Mouse (Mus musculus) CH12.LX (cell line): ENCODE measurements at regions not wholly inside any gene's neighbourhood (a gene's known extent, or its start where the extent isn't known, plus 50 kb on each side); places are given as distances from the start of the nearest gene placed in this dataset.

Experiments used
- DNase-seq: peaks from one replicate; pipeline ENCODE4 v3.0.0-alpha.2; 2013; ENCODE audit errors: extremely low read depth
- H3K27ac ChIP-seq: 2 replicates; pipeline ENCODE4 v1.5.1; 2012; ENCODE audit warnings: low read depth, mild to moderate bottlenecking, control low read depth, moderate library complexity; ENCODE audit not compliant: insufficient read depth
- H3K27me3 ChIP-seq: replicated peaks from 2 replicates; pipeline ENCODE3; 2012; ENCODE audit warnings: inconsistent platforms
- H3K36me3 ChIP-seq, 2 experiments: replicated peaks in 1 of 2; 2 replicates each; pipeline versions ENCODE3 to v1.6.1; 2012; ENCODE audit warnings: inconsistent platforms in 1 of 2, low read length in 1 of 2, mild to moderate bottlenecking in 1 of 2, mixed read lengths in 1 of 2, moderate library complexity in 1 of 2; ENCODE audit not compliant: control insufficient read depth in 1 of 2, insufficient read depth in 1 of 2
- H3K4me1 ChIP-seq, 2 experiments: 2 replicates each; pipeline ENCODE4 v1.6.1; 2012; ENCODE audit warnings: inconsistent platforms in 1 of 2, moderate library complexity in 1 of 2; ENCODE audit not compliant: insufficient read depth in 2 of 2, control insufficient read depth in 1 of 2
- H3K4me2 ChIP-seq: 2 replicates; pipeline ENCODE4 v1.6.1; 2012; ENCODE audit warnings: low read depth, mild to moderate bottlenecking, control low read depth; ENCODE audit not compliant: poor library complexity, insufficient read depth, severe bottlenecking
- H3K4me3 ChIP-seq, 3 experiments: fragments of 150-350 bp in 1 of 3; sonication (generic) in 1 of 3; replicated peaks in 1 of 3; 2 replicates each; pipeline versions ENCODE3 to v1.5.1; 2011 to 2012; ENCODE audit warnings: low read depth in 2 of 3, low read length in 2 of 3, mild to moderate bottlenecking in 2 of 3, moderate library complexity in 2 of 3, control low read depth in 1 of 3, improper control_type of control experiment in 1 of 3, inconsistent platforms in 1 of 3, mixed read lengths in 1 of 3; ENCODE audit not compliant: poor library complexity in 1 of 3
- H3K79me2 ChIP-seq: replicated peaks from 2 replicates; pipeline ENCODE4 v1.6.1; 2012; ENCODE audit warnings: mild to moderate bottlenecking, moderate library complexity; ENCODE audit not compliant: control insufficient read depth, poor library complexity, insufficient read depth, severe bottlenecking; ENCODE audit errors: extremely low read depth
- H3K9ac ChIP-seq: 2 replicates; pipeline ENCODE4 v1.6.1; 2012; ENCODE audit warnings: low read depth, mild to moderate bottlenecking, control low read depth, moderate library complexity; ENCODE audit not compliant: insufficient read depth
- H3K9me3 ChIP-seq: replicated peaks from 2 replicates; pipeline ENCODE3; 2012; ENCODE audit warnings: low read length, inconsistent platforms, mixed read lengths
- BHLHE40 ChIP-seq: IDR thresholded peaks from 2 replicates; pipeline ENCODE4 v1.6.1; 2011; ENCODE audit warnings: mild to moderate bottlenecking, low read depth, low read length, improper control_type of control experiment
- CHD1 ChIP-seq: IDR thresholded peaks from 2 replicates; pipeline ENCODE4 v1.6.1; 2012; ENCODE audit warnings: low read depth, low read length, improper control_type of control experiment, inconsistent platforms
- E2F4 ChIP-seq: IDR thresholded peaks from 2 replicates; pipeline ENCODE4 v1.6.1; 2011; ENCODE audit warnings: low read depth, low read length, improper control_type of control experiment; ENCODE audit not compliant: insufficient replicate concordance
- ELF1 ChIP-seq: IDR thresholded peaks from 2 replicates; pipeline ENCODE4 v1.6.1; 2014; ENCODE audit warnings: low read depth, mild to moderate bottlenecking, inconsistent platforms, low read length, improper control_type of control experiment
- EP300 ChIP-seq: IDR thresholded peaks from 2 replicates; pipeline ENCODE4 v1.6.1; 2011; ENCODE audit warnings: low read length, improper control_type of control experiment
- HCFC1 ChIP-seq: IDR thresholded peaks from 2 replicates; pipeline ENCODE4 v1.6.1; 2012; ENCODE audit warnings: low read depth, mild to moderate bottlenecking, inconsistent platforms, low read length, improper control_type of control experiment
- JUN ChIP-seq: IDR thresholded peaks from 2 replicates; pipeline ENCODE4 v1.6.1; 2011; ENCODE audit warnings: low read depth, mild to moderate bottlenecking, low read length, improper control_type of control experiment, moderate library complexity; ENCODE audit not compliant: insufficient read depth
- KAT2A ChIP-seq: IDR thresholded peaks from 2 replicates; pipeline ENCODE4 v1.6.1; 2012; ENCODE audit warnings: low read length, improper control_type of control experiment, inconsistent platforms; ENCODE audit not compliant: insufficient replicate concordance
- MAFK ChIP-seq: IDR thresholded peaks from 2 replicates; pipeline ENCODE4 v1.6.1; 2011; ENCODE audit warnings: low read length, improper control_type of control experiment; ENCODE audit not compliant: insufficient replicate concordance
- MEF2A ChIP-seq: IDR thresholded peaks from 2 replicates; pipeline ENCODE4 v1.6.1; 2014; ENCODE audit warnings: low read depth, mild to moderate bottlenecking, inconsistent platforms, low read length, improper control_type of control experiment, borderline replicate concordance
- MYC ChIP-seq: IDR thresholded peaks from 2 replicates; pipeline ENCODE4 v1.6.1; 2011; ENCODE audit warnings: low read depth, mild to moderate bottlenecking, improper control_type of control experiment, low read length
- SMC3 ChIP-seq: IDR thresholded peaks from 2 replicates; pipeline ENCODE4 v1.6.1; 2011; ENCODE audit warnings: low read depth, low read length, improper control_type of control experiment
- ZC3H11A ChIP-seq: IDR thresholded peaks from 2 replicates; pipeline ENCODE4 v1.6.1; 2012; ENCODE audit warnings: low read depth, mild to moderate bottlenecking, inconsistent platforms, low read length, improper control_type of control experiment
- ZNF384 ChIP-seq: IDR thresholded peaks from 2 replicates; pipeline ENCODE4 v1.6.1; 2012; ENCODE audit warnings: low read depth, low read length, improper control_type of control experiment, inconsistent platforms
- dilution Hi-C: fragments of 300-500 bp; cut with MboI; formaldehyde crosslinking; loops from 2 replicates; pipeline ENCODE4 v1.14.3; 2020; ENCODE audit warnings: low sequenced_read_pairs; ENCODE audit not compliant: extremely low pct_unique_long_range_greater_than_20kb, extremely low pct_ligation_motif_present
- in situ Hi-C: fragments of 300-500 bp; cut with MboI; formaldehyde crosslinking; loops from 3 replicates; pipeline ENCODE4 v1.14.3; 2019; ENCODE audit warnings: low sequenced_read_pairs, low pct_ligation_motif_present, low pct_unique_long_range_greater_than_20kb, mixed read lengths

DNA sequence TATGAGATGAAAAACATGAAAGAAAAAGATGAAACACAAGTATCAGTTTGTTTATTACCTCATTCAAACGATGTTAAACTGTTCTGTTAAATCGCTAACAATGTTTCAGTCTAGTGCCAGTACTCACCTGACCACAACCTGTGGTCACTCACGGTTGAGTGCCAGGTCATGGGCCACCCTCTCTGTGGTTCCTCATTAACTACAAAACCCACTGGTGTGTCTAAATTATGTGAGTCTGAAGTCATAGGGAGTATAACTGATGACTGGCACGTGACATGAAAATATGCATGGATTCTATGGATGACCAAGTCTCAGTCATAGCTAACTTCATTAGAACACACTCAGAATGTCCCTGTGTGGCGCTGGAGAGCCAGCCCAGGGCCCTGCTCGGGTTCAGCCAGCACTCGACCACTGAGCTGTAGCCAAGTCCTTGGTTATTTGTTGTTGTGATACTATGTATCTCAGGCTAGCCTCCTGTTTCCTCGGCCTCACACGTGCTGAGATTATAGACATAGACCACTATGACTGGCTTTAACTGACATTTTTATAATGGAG, 89.8 kb downstream of the Erv3 start:
- no peaks in the 10 kb centered on the region for H3K36me3 ChIP-seq
- dilution Hi-C loops, result no loop called here
- in situ Hi-C loops, result no loop called here

DNA sequence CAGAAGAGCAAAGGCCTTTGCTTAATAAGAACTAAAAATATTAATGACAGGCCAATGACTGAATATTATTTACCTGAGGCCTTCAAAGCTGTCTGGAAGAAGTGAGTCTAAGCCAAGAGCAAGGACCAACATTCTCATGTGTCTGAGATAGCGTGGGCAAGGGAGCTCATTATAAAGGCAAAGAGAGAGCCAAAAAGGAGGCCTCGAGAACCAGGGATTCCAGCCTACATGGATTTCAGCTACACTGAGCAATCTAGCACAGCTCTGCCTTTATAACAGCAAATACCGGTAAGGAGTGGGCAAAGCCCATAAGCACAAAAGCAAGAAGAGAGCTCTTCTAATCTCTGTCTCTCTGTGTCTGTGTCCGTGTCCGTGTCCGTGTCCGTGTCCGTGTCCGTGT, 93.0 kb downstream of the Erv3 start:
- DNase-seq, result no peak
- H3K4me1 ChIP-seq, result no peaks in the 10 kb centered on the region
- no peak overlapping the region for H3K27ac ChIP-seq
- no peaks in the 10 kb centered on the region for H3K9me3 ChIP-seq
- no peak for TF ChIP-seq MYC
- no peak for TF ChIP-seq CHD1
- no peak for TF ChIP-seq HCFC1
- no peak for TF ChIP-seq SMC3
- TF ChIP-seq JUN, result no peak
- TF ChIP-seq EP300, result no peak
- no peak for TF ChIP-seq ZC3H11A
- no peak for TF ChIP-seq ZNF384
- no peak for TF ChIP-seq E2F4
- TF ChIP-seq MEF2A, result no peak
- no peak for TF ChIP-seq MAFK
- dilution Hi-C loops (no loop called here), in situ Hi-C loops (no loop called here)
- H3K27me3 ChIP-seq, result peaks cover 62% of the 10 kb centered on the region
- no peak overlapping the region for H3K4me2 ChIP-seq
- H3K36me3 ChIP-seq, result no peaks in the 10 kb centered on the region
- H3K79me2 ChIP-seq, result no peaks in the 10 kb centered on the region
- no peak overlapping the region for H3K9ac ChIP-seq
- no peak overlapping the region for H3K4me3 ChIP-seq

More for the DNA sequence above, 89.8 kb downstream of the Erv3 start:
- Histone ChIP-seq H3K27ac (no peak overlapping the region), H3K4me3 (no peak overlapping the region), H3K9ac (no peak overlapping the region), H3K4me1 (no peaks in the 10 kb centered on the region), H3K4me2 (no peak overlapping the region), H3K79me2 (no peaks in the 10 kb centered on the region), H3K27me3 (peaks cover 65% of the 10 kb centered on the region), H3K9me3 (no peaks in the 10 kb centered on the region)
- TF ChIP-seq KAT2A (no peak), BHLHE40 (peak; percentile 52), ELF1 (no peak), MEF2A (no peak), ZNF384 (no peak)
- no peak for DNase-seq
